Mouse (Mus musculus) hindbrain, embryonic 11.5 days (tissue): ENCODE measurements around the gene Usf2. TPM values are rescaled to one million over a fixed set of nuclear protein-coding genes. Genes with fewer than 3 reads are reported as not detected.

Source experiments
- ATAC-seq: fragments of 200-750 bp; cut with Nextera tagmentation; 2 replicates; pipeline ENCODE4 v1.8.0; 2017; ENCODE audit warnings: mild to moderate bottlenecking, moderate TSS enrichment, moderate library complexity; ENCODE audit not compliant: low FRiP score
- DNase-seq: peaks from one replicate; pipeline ENCODE4 v3.0.0-alpha.2; 2015; ENCODE audit warnings: low spot score
- H3K27ac ChIP-seq: fragments of 300-500 bp; sonication (generic); 2 replicates; pipeline ENCODE4 v1.5.1; 2014; ENCODE audit warnings: mild to moderate bottlenecking, low read depth, low read length
- H3K27me3 ChIP-seq: fragments of 300-500 bp; sonication (generic); 2 replicates; pipeline ENCODE4 v1.6.1; 2014; ENCODE audit warnings: mild to moderate bottlenecking, low read length, moderate library complexity, mixed read lengths; ENCODE audit not compliant: control insufficient read depth, insufficient read depth
- H3K36me3 ChIP-seq: fragments of 300-500 bp; sonication (generic); 2 replicates; pipeline ENCODE4 v1.6.1; 2014; ENCODE audit warnings: mild to moderate bottlenecking, low read length, moderate library complexity, mixed read lengths; ENCODE audit not compliant: control insufficient read depth, insufficient read depth
- H3K4me1 ChIP-seq: fragments of 300-500 bp; sonication (generic); replicated peaks from 2 replicates; pipeline ENCODE4 v1.6.1; 2014; ENCODE audit warnings: low read length, mixed read lengths; ENCODE audit not compliant: control insufficient read depth, insufficient read depth
- H3K4me2 ChIP-seq: fragments of 300-500 bp; sonication (generic); replicated peaks from 2 replicates; pipeline ENCODE4 v1.6.1; 2014; ENCODE audit warnings: mild to moderate bottlenecking, low read depth, low read length
- H3K4me3 ChIP-seq: fragments of 300-500 bp; sonication (generic); 2 replicates; pipeline ENCODE4 v1.5.1; 2014; ENCODE audit warnings: low read depth, low read length
- H3K9ac ChIP-seq: fragments of 300-500 bp; sonication (generic); 2 replicates; pipeline ENCODE4 v1.6.1; 2014; ENCODE audit warnings: low read depth, low read length
- H3K9me3 ChIP-seq: fragments of 300-500 bp; sonication (generic); 2 replicates; pipeline ENCODE4 v1.6.1; 2016; ENCODE audit warnings: low read length; ENCODE audit not compliant: control insufficient read depth
- WGBS: fragments of 180-500 bp; shearing (Covaris S2); extraction: QIAGEN DNeasy Blood & Tissue Kit; methylation state at CpG from one replicate; pipeline ENCODE4 v1.1.7; 2014; 5-methylcytosine and 5-hydroxymethylcytosine counted together
- polyA plus RNA-seq: library from polyadenylated mRNA; unstranded; fragments of >200 nt; fragmentation: Nextera tagmentation; extraction: Ambion mirVana; gene quantifications from 2 replicates; pipeline ENCODE4 v1.2.1, GENCODE M21; 2014

The Usf2 gene
- polyA plus RNA-seq, 1 experiment from 2014 or later: 25.4 TPM

- Histone ChIP-seq H3K4me1 (no peaks in the 10 kb centered on the region), H3K4me3 (no peak overlapping the region), H3K9me3 (no peaks in the 10 kb centered on the region), H3K9ac (no peak overlapping the region), H3K27ac (no peak overlapping the region), H3K36me3 (no peaks in the 10 kb centered on the region), H3K4me2 (no peak overlapping the region), H3K27me3 (no peaks in the 10 kb centered on the region)
- no peak for DNase-seq
- no peak for ATAC-seq
- 91% methylated on average over 7 of the region's 7 CpGs for WGBS
These were observed 7.8 kb upstream of the Usf2 start for GRCm38 (mm10) chr7:30964366-30964765.

- H3K4me1 ChIP-seq: no peaks in the 10 kb centered on the region
- H3K9me3 ChIP-seq: no peaks in the 10 kb centered on the region
- no peaks in the 10 kb centered on the region for H3K36me3 ChIP-seq
- H3K9ac ChIP-seq: no peak overlapping the region
- DNase-seq (no peak), ATAC-seq (no peak)
- H3K4me2 ChIP-seq: no peak overlapping the region
- H3K4me3 ChIP-seq: no peak overlapping the region
- H3K27ac ChIP-seq: no peak overlapping the region
- 90% methylated on average over 5 of the region's 5 CpGs for WGBS
- no peaks in the 10 kb centered on the region for H3K27me3 ChIP-seq
These were observed 6.3 kb upstream of the Usf2 start for GRCm38 (mm10) chr7:30962862-30963261.

- DNase-seq: no peak
- no peak overlapping the region for H3K4me2 ChIP-seq
- H3K9ac ChIP-seq: no peak overlapping the region
- WGBS: 88% methylated on average over 6 of the region's 6 CpGs
- no peaks in the 10 kb centered on the region for H3K27me3 ChIP-seq
- ATAC-seq: no peak
- H3K4me1 ChIP-seq: no peaks in the 10 kb centered on the region; the same call in 1 of the 2 replicates
- H3K9me3 ChIP-seq: no peaks in the 10 kb centered on the region
- H3K4me3 ChIP-seq: no peak overlapping the region
- H3K36me3 ChIP-seq: no peaks in the 10 kb centered on the region
- no peak overlapping the region for H3K27ac ChIP-seq
These were observed 3.3 kb upstream of the Usf2 start for GRCm38 (mm10) chr7:30959786-30960349.

- no peak overlapping the region for H3K4me2 ChIP-seq
- H3K4me3 ChIP-seq: no peak overlapping the region
- no peak overlapping the region for H3K27ac ChIP-seq
- ATAC-seq (no peak), DNase-seq (no peak)
- H3K27me3 ChIP-seq: no peaks in the 10 kb centered on the region
- no peak overlapping the region for H3K9ac ChIP-seq
- no peaks in the 10 kb centered on the region; the same call in 1 of the 2 replicates for H3K4me1 ChIP-seq
- WGBS: 98% methylated on average over 9 of the region's 9 CpGs
- H3K9me3 ChIP-seq: no peaks in the 10 kb centered on the region
- 0 out of 2 replicates have a peak, but pooled peaks cover 3% of the 10 kb centered on the region for H3K36me3 ChIP-seq
These were observed 2.4 kb upstream of the Usf2 start for GRCm38 (mm10) chr7:30958866-30959487.

- ATAC-seq (no peak), DNase-seq (no peak)
- Histone ChIP-seq H3K9me3 (no peaks in the 10 kb centered on the region), H3K4me2 (peak overlapping the region; percentile 85), H3K9ac (peak overlapping the region; percentile 99), H3K4me1 (no peaks in the 10 kb centered on the region; the same call in 1 of the 2 replicates), H3K27me3 (no peaks in the 10 kb centered on the region), H3K4me3 (peak overlapping the region; percentile 98), H3K27ac (peak overlapping the region; percentile 98; the same call in 1 of the 2 replicates), H3K36me3 (peaks cover 9% of the 10 kb centered on the region; the same call in 1 of the 2 replicates)
- 71% methylated on average over 28 of the region's 28 CpGs for WGBS
These were observed 1.7 kb upstream of the Usf2 start for GRCm38 (mm10) chr7:30958109-30958865.

- Histone ChIP-seq H3K4me3 (peak overlapping the region; percentile 98), H3K27me3 (no peaks in the 10 kb centered on the region), H3K9me3 (no peaks in the 10 kb centered on the region), H3K36me3 (peaks cover 14% of the 10 kb centered on the region), H3K9ac (peak overlapping the region; percentile 99), H3K27ac (peak overlapping the region; percentile 98), H3K4me1 (no peaks in the 10 kb centered on the region; the same call in 1 of the 2 replicates), H3K4me2 (peak overlapping the region; percentile 85)
- ATAC-seq (peak; percentile 65), DNase-seq (peak; percentile 91)
- WGBS: 1% methylated on average over 42 of the region's 43 CpGs
These were observed 772 bp upstream of the Usf2 start for GRCm38 (mm10) chr7:30957367-30957783.

- peak overlapping the region; percentile 85 for H3K4me2 ChIP-seq
- peak overlapping the region; percentile 98 for H3K27ac ChIP-seq
- H3K27me3 ChIP-seq: no peaks in the 10 kb centered on the region
- H3K4me3 ChIP-seq: peak overlapping the region; percentile 98
- ATAC-seq (peak; percentile 50), DNase-seq (peak; percentile 68)
- H3K36me3 ChIP-seq: peaks cover 14% of the 10 kb centered on the region
- H3K9ac ChIP-seq: peak overlapping the region; percentile 99
- 0% methylated on average over 19 of the region's 49 CpGs for WGBS
- H3K4me1 ChIP-seq: no peaks in the 10 kb centered on the region; the same call in 1 of the 2 replicates
- no peaks in the 10 kb centered on the region for H3K9me3 ChIP-seq
These were observed 249 bp downstream of the Usf2 start for GRCm38 (mm10) chr7:30956357-30956751.

- Histone ChIP-seq H3K27ac (peak overlapping the region; percentile 98), H3K4me1 (no peaks in the 10 kb centered on the region; the same call in 1 of the 2 replicates), H3K4me2 (peak overlapping the region; percentile 85), H3K4me3 (peak overlapping the region; percentile 98), H3K9me3 (no peaks in the 10 kb centered on the region), H3K27me3 (no peaks in the 10 kb centered on the region), H3K36me3 (peaks cover 14% of the 10 kb centered on the region), H3K9ac (peak overlapping the region; percentile 99)
- under 1% methylated on average over 62 of the region's 64 CpGs for WGBS
- DNase-seq: peak; percentile 94
- peak; percentile 84 for ATAC-seq
These were observed 833 bp downstream of the Usf2 start for GRCm38 (mm10) chr7:30955584-30956356.
